Mouse (Mus musculus): Measurements from ENCODE around the gene Mrpl4.

The Mrpl4 gene

GRCm38 (mm10) chr9:21017177-21017575, 14.6 kb downstream of the Mrpl4 start:
- DNase-seq (ENCODE audit: extremely low spot score), result no peak

- DNase-seq (ENCODE audit: extremely low spot score), result no peak
Measured at GRCm38 (mm10) chr9:21018600-21018999, 16.1 kb downstream of the Mrpl4 start.

GRCm38 (mm10) chr9:21021363-21021762, 18.8 kb downstream of the Mrpl4 start:
- no peak for DNase-seq (ENCODE audit: extremely low spot score)

- DNase-seq (ENCODE audit: extremely low spot score), result no peak
Measured at GRCm38 (mm10) chr9:21022288-21022687, 19.8 kb downstream of the Mrpl4 start.

- DNase-seq (ENCODE audit: extremely low spot score), result no peak
Measured at GRCm38 (mm10) chr9:21022726-21023125, 20.2 kb downstream of the Mrpl4 start.

- no peak for DNase-seq (ENCODE audit: extremely low spot score)
Measured at GRCm38 (mm10) chr9:21025258-21025810, 22.8 kb downstream of the Mrpl4 start.

DNA sequence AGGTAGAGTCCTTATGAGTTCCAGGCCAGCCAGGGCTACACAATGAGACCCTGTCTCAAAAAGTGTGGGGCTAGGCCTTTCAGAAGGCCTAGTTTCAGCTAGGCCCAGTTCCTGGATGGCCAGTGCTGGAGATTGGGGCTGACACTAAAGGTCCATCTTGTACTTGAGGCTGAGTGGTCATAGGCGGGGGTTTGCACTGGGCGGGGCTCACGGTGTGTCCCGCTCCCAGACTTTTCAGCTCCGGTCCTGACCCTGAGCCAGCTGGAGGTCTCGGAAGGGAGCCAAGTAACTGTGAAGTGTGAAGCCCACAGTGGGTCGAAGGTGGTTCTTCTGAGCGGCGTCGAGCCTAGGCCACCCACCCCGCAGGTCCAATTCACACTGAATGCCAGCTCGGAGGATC, 24.3 kb downstream of the Mrpl4 start:
- no peak for DNase-seq (ENCODE audit: extremely low spot score)

GRCm38 (mm10) chr9:21027774-21028290, 25.3 kb downstream of the Mrpl4 start:
- no peak for DNase-seq (ENCODE audit: extremely low spot score)

- DNase-seq (ENCODE audit: extremely low spot score), result no peak
Measured at GRCm38 (mm10) chr9:21028560-21029110, 26.1 kb downstream of the Mrpl4 start.

- DNase-seq (ENCODE audit: extremely low spot score), result peak; percentile 84
Measured at GRCm38 (mm10) chr9:21029291-21030054, 26.9 kb downstream of the Mrpl4 start, which contains the start of gene Icam4. Gene Icam4 (plus strand): TSS chr9:21029373.

- DNase-seq (ENCODE audit: extremely low spot score), result no peak
Measured at GRCm38 (mm10) chr9:21030055-21030600, 27.6 kb downstream of the Mrpl4 start.

- peak; percentile 83 for DNase-seq (ENCODE audit: extremely low spot score)
Measured at GRCm38 (mm10) chr9:21030781-21031250, 28.3 kb downstream of the Mrpl4 start.

- DNase-seq (ENCODE audit: extremely low spot score), result peak; percentile 61
Measured at GRCm38 (mm10) chr9:21031251-21031895, 28.8 kb downstream of the Mrpl4 start.

GRCm38 (mm10) chr9:21031896-21032351, 29.4 kb downstream of the Mrpl4 start, which contains the start of gene Icam5:
Gene Icam5 (plus strand): TSS chr9:21032073.
- peak; percentile 19 for DNase-seq (ENCODE audit: extremely low spot score)

DNA sequence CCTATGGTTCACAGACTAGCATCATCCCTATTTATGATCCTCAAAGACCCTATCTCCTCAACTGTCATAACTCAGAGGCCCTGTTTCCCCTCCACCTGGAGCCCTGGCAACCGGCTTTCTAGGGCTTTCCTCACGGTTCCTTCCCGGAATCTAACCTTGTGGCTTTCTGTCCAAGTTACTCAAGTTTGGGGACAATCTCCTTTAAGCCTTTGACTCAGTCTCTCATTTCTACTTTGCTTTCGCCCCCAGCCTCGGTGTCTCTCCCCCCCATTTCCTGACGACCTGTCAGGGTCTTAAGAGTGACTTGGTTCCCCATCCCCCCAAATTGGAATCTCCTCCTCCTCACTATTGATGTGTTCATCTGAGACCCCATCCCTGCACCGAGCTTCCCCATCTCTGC, 30.0 kb downstream of the Mrpl4 start:
- DNase-seq (ENCODE audit: extremely low spot score), result no peak

DNA sequence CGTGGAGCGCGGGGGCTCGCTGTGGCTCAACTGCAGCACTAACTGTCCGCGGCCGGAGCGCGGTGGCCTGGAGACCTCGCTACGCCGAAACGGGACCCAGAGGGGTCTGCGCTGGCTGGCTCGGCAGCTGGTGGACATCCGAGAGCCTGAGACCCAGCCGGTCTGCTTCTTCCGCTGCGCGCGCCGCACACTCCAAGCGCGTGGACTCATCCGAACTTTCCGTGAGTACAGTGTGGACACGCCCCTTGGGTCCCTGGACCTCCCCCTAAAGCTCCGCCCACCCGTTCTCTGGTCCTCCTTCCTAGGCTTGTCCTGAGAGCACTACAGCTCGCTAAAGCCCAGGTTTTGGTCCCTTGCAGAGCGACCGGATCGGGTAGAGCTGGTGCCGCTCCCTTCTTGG, 30.6 kb downstream of the Mrpl4 start:
- DNase-seq (ENCODE audit: extremely low spot score), result peak; percentile 79

- peak; percentile 48 for DNase-seq (ENCODE audit: extremely low spot score)
Measured at GRCm38 (mm10) chr9:21034481-21035085, 32.0 kb downstream of the Mrpl4 start.

DNA sequence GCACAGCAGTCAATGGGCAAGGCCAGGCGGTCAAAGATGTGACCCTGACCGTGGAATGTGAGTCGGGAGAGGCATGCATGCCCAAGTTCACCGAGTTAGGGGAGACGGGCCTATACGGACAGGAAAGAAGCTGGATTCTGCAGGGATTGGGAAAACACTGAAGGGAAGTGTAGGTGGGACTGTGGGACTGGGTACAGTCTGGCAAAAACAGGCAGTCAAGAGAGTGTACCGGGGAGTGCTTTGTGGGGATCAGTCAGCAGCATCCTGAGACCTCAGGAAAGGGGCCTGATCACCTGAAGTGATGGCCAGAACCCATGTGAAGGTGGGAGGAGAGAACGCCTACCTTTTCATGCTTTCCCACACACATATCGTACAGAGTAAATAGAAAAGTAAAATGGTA, 33.0 kb downstream of the Mrpl4 start:
- no peak for DNase-seq (ENCODE audit: extremely low spot score)

DNA sequence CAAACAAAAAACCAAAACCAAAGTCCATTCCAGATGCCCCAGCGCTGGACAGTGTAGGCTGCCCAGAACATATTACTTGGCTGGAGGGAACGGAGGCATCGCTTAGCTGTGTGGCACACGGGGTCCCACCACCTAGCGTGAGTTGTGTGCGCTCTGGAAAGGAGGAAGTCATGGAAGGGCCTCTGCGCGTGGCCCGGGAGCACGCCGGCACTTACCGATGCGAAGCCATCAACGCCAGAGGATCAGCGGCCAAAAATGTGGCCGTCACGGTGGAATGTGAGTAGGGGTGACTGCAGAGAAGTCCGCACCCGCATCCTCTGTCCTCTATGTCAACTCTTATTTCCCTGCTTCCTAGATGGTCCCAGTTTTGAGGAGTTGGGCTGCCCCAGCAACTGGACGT, 33.6 kb downstream of the Mrpl4 start:
- DNase-seq (ENCODE audit: extremely low spot score), result no peak

GRCm38 (mm10) chr9:21036666-21037065, 34.1 kb downstream of the Mrpl4 start:
- DNase-seq (ENCODE audit: extremely low spot score), result no peak

DNA sequence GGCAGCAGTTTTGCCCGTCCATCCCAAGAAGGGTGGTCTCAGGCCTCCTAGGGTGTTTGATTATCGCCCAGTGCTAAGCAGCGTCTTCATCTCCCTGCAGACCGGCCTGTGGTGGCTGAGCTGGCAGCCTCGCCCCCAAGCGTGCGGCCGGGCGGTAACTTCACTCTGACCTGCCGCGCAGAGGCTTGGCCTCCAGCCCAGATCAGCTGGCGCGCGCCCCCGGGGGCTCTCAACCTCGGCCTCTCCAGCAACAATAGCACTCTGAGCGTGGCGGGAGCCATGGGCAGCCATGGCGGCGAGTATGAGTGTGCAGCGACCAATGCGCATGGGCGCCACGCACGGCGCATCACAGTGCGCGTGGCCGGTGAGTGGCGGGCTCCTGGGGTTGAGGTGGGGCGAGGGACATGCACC, 34.9 kb downstream of the Mrpl4 start:
- peak; percentile 35 for DNase-seq (ENCODE audit: extremely low spot score)

All from embryo, embryonic 9.5 days (tissue).